Mouse (Mus musculus): Measurements from ENCODE around the gene Edem3.
A peak's percentile ranks its signal among the peaks of the same experiment; 100 is the strongest.

- no peak for TF ChIP-seq CTCF (IDR thresholded peaks at IDR 0.05; ENCODE audit: low read depth, low read length)
- peak; percentile 93 for TF ChIP-seq POLR2A (IDR thresholded peaks at IDR 0.05; ENCODE audit: extremely low read depth, insufficient read depth, low read length)
These were observed at the start of gene Edem3 for GRCm38 (mm10) chr1:151754881-151755659.
